Mouse (Mus musculus) embryonic fibroblast, embryonic 13.5 days (primary cell): ENCODE data around the gene Iba57.

Source experiments
- CTCF ChIP-seq: IDR thresholded peaks from 2 replicates; pipeline ENCODE4 v1.5.1; 2011; ENCODE audit warnings: mild to moderate bottlenecking, control low read depth, low read length, moderate library complexity, borderline replicate concordance; ENCODE audit not compliant: insufficient read depth
- POLR2A ChIP-seq: IDR thresholded peaks from 2 replicates; pipeline ENCODE4 v1.6.1; 2011; ENCODE audit warnings: low read depth, mild to moderate bottlenecking, control low read depth, low read length, moderate library complexity

DNA sequence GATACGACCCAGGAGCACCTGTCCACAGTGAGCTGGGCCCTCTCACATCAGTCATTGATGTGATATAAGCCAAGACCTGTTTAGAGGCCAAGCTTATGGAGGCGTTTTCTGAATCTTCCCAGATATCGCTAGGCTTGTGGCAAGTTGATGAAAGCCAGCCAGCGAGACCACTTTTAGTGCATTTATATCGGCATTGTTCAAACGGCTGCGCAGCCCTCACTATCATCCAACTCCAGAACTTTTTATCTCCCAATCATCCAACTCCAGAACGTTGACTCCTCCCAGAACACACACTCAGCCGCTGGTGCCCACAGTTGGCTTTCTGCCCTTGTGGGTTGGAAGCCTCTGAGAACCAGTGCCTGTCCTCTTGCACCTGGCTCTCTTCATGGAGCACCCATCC lies 845 bp upstream of the Iba57 start:
- TF ChIP-seq CTCF, result no peak
- no peak for TF ChIP-seq POLR2A
